Mouse (Mus musculus) neutrophil, adult 83 days (primary cell): ENCODE data around the gene Wfs1. TPM values are rescaled to one million over a fixed set of nuclear protein-coding genes. Genes with fewer than 3 reads are reported as not detected.

Source experiments
- total RNA-seq, 2 experiments: library from RNA; stranded (reverse); gene quantifications; one replicate each; pipeline ENCODE4 v1.2.4; 2023

Wfs1 gene
- 1 to 10 TPM; 3.7 to 6.0 TPM for total RNA-seq

DNA sequence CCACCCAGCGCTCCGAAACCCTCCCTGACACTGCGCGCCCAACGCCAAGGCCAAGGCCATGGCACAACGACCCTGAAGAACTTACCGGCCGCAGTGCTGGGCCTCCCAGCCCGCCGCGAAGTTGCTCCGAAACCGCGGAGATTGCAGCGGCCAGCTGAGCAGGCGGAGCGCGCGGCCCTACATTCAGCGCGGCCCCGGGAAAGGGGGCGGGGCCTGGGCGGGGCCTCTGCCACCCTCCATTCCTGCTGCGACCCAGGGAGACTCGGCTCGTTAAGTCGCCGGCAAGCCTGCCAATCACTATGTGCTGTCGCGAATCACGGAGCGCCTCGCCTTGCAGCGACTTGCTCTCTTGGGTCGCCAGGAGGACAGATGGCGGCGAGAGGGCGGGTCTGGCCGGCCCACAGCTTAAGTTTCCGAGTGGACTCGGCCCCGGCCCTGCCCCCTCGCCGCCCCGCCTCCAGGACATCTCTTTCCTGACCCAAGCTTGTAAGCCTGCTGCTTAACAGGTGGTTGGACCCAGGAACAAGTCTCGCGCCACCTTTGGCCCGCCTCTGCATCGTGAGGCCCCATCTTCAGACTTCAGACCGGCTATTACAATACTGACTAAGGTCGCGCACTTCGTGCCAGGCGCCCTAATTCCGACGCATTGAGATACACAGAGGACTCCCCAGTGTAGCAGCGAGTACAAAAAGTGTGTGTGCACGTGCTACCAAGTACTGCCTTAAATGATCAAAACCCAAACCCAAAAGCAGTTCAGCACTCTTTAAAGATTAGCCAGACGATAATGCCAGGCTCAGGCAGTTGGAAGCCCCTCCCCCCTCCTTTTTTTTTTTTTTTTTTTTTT, at the start of gene Wfs1:
TSS of gene Wfs1 (minus strand) at position 425 of the 844 bp plus-strand sequence.

Other genes starting within 250 kb of the Wfs1 start
- gene Bloc1s4, start 240.6 kb downstream of the Wfs1 start, total RNA-seq: 10 to 100 TPM; 12.5 to 14.9 TPM
- gene Mrfap1, start 192.4 kb downstream of the Wfs1 start, total RNA-seq: 100 to 1,000 TPM; 134 to 142 TPM
- gene Man2b2, start 158.6 kb downstream of the Wfs1 start, total RNA-seq: 10 to 100 TPM; 42.7 to 44.0 TPM
- gene Ppp2r2c, start 120.7 kb downstream of the Wfs1 start, total RNA-seq: not detected
- not detected for gene Gm1043, start 96.2 kb upstream of the Wfs1 start, total RNA-seq